Mouse (Mus musculus): Measurements from ENCODE around the gene Enpep.

Gene Enpep

GRCm38 (mm10) chr3:129311951-129312350 is 20.6 kb downstream of the Enpep start:
- no peak for DNase-seq

GRCm38 (mm10) chr3:129309926-129310325 is 22.6 kb downstream of the Enpep start:
- DNase-seq = no peak

- DNase-seq = no peak
These were observed 23.6 kb downstream of the Enpep start for GRCm38 (mm10) chr3:129308876-129309275.

- peak; percentile 21 for DNase-seq
These were observed 24.3 kb downstream of the Enpep start for GRCm38 (mm10) chr3:129308102-129308752.

GRCm38 (mm10) chr3:129303941-129304340 is 28.6 kb downstream of the Enpep start:
- DNase-seq = peak; percentile 50

GRCm38 (mm10) chr3:129299874-129300273 is 32.6 kb downstream of the Enpep start:
- no peak for DNase-seq

- DNase-seq = no peak
These were observed 33.9 kb downstream of the Enpep start for GRCm38 (mm10) chr3:129298606-129299005.

- DNase-seq = no peak
These were observed 35.5 kb downstream of the Enpep start for GRCm38 (mm10) chr3:129296994-129297393.

- no peak for DNase-seq
These were observed 36.6 kb downstream of the Enpep start for GRCm38 (mm10) chr3:129295883-129296282.

- DNase-seq = no peak
These were observed 43.0 kb downstream of the Enpep start for GRCm38 (mm10) chr3:129289536-129289935.

- DNase-seq = no peak
These were observed 45.4 kb downstream of the Enpep start for GRCm38 (mm10) chr3:129287140-129287539.

- DNase-seq = no peak
These were observed 46.1 kb downstream of the Enpep start for GRCm38 (mm10) chr3:129286426-129286825.

- no peak for DNase-seq
These were observed 48.2 kb downstream of the Enpep start for GRCm38 (mm10) chr3:129284326-129284725.

GRCm38 (mm10) chr3:129279441-129279840 is 53.1 kb downstream of the Enpep start:
- no peak for DNase-seq

GRCm38 (mm10) chr3:129273156-129273831 is 59.2 kb downstream of the Enpep start:
- DNase-seq = no peak

GRCm38 (mm10) chr3:129270044-129270443 is 62.5 kb downstream of the Enpep start:
- peak; percentile 29 for DNase-seq

GRCm38 (mm10) chr3:129268886-129269683 is 63.4 kb downstream of the Enpep start:
- no peak for DNase-seq

- no peak for DNase-seq
These were observed 74.0 kb downstream of the Enpep start for GRCm38 (mm10) chr3:129258497-129258896.

GRCm38 (mm10) chr3:129256766-129257165 is 75.8 kb downstream of the Enpep start:
- DNase-seq = no peak

GRCm38 (mm10) chr3:129256283-129256682 is 76.2 kb downstream of the Enpep start:
- DNase-seq = no peak

GRCm38 (mm10) chr3:129254246-129254645 is 78.3 kb downstream of the Enpep start:
- no peak for DNase-seq

GRCm38 (mm10) chr3:129250997-129251396 is 81.5 kb downstream of the Enpep start:
- no peak for DNase-seq

- DNase-seq = no peak
These were observed 93.8 kb downstream of the Enpep start for GRCm38 (mm10) chr3:129238664-129239258.
